Mouse (Mus musculus) c-Kit-negative CD71-positive TER-119-positive erythroid progenitor cells, embryonic 14.5 days (primary cell): ENCODE measurements around the gene C77080.
"Not testable (repeated sequence)": the region's sequence is repeated elsewhere in the genome, so short reads cannot be mapped to it uniquely, and the experiment has no call there.

Experiments
- DNase-seq: peaks from one replicate; pipeline ENCODE4 v3.0.0-alpha.2; 2013; ENCODE audit warnings: low read depth, low spot score

The C77080 gene

DNA sequence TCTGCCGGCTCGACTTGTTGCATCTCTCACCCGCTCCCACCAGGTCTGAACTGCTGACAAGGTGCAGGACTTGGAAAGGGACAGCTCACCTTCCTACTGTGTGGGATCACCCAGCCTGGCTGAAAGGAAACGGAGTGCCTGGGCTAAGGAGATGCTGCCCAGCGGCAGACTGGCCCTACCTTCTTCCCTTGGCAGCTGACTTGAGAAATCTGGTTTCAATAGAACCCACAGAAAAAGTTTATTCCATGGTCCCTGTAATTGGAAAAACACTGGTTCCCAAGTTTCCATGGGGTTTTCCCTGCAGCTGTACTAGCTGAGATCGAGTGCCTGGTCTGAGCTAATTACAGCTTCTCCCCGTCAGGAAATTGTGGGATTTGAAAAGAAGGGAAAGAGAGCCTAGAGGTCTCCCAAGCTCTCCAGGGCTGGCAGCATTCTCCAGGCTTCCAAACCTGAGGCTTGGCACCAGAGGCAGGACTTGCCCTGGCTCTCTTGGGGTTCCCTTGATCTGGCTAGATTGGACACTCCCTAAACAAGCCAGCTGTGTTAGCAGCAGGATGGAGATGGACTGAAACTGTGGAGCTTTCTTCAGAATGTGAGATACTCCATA is 42.5 kb downstream of the C77080 start:
- no peak for DNase-seq

DNA sequence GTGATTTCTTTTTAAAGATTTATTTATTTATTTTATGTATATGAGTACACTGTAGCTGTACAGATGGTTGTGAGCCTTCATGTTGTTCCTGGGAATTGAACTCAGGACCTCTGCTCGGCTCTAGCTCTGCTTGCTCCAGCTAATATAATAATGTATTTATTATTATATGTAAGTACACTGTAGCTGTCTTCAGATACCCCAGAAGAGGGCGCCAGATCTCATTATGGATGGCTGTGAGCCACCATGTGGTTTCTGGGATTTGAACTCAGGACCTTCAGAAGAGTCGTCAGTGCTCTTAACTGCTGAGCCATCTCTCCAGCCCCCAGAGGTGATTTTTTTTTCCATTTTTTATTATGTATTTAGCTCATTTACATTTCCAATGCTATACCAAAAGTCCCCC is 48.7 kb downstream of the C77080 start:
- DNase-seq, result not testable (repeated sequence)

DNA sequence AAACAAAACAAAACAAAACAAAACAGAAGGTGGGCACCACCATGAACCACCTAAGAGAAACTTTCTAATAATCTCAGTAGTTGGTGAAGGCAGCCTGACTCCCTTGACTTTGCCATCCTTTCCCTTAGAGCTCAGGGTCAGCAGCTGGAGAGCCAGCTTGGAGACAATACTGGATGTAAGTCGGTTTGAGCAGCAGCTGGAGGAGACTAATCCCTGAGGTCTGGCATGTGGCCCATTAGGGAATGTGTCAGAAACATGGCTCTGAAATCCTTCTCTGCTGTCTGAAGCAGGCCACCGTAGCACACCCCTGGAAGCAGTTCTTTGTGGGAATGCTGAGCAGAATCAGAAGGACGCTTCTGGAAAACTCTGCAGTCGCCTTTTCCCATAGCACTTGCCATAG is 49.7 kb downstream of the C77080 start:
- DNase-seq, result no peak

DNA sequence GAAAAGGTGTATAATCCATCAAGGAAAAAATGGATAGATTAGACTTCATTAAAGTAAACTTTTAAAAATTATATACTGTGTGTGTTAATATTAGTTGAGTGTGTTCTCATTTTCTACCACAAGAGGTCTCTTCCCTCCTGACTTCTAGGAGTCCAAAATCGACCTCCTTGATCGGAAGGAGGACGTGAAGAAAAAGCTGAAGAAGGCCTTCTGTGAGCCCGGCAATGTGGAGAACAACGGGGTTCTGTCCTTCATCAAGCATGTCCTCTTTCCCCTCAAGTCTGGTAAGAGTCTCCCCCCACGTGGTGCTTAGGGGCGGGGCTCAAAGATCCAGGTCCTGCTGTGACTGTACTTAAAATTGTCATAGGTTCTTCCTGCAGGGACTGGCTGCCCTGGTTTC is 51.7 kb downstream of the C77080 start:
- DNase-seq, result no peak

DNA sequence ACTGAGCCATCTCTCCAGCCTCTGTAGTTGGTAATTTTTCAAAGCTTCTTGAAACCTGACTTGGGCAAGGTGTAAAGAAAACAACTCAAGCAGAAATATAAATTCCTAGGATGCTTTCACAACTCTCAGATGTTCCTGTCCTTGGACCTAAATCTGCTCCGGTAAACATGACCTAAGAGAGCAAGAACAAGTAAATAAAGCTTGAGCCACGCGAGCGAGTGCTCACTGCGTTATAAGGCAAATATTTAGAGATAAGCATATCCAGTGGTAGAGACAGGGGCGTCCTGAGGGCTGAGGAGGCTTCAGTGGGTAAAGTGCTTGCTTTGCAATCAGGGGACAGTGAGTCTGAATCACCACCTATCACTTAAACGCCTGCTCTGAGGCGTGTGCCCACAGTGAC is 54.4 kb downstream of the C77080 start:
- DNase-seq, result no peak

DNA sequence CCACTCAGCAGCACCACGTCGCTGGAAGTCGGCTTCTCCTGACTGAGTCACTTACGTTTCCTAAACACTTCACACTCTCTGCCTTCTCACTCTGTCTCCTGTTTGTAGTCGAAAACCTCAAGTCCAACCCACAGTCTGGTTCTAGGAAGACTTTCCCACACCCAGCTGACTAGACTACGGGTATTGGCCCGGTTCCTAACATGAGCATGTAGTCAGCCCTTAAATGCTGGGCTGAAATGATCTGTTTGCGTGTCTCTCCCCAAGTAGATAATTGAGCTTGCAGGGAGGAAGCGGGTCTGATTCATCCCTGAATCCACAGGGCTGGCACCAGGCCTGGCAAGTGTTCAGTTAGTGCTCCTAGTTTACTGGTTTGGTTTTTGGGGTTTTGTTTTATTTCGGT is 56.5 kb downstream of the C77080 start:
- DNase-seq, result no peak

DNA sequence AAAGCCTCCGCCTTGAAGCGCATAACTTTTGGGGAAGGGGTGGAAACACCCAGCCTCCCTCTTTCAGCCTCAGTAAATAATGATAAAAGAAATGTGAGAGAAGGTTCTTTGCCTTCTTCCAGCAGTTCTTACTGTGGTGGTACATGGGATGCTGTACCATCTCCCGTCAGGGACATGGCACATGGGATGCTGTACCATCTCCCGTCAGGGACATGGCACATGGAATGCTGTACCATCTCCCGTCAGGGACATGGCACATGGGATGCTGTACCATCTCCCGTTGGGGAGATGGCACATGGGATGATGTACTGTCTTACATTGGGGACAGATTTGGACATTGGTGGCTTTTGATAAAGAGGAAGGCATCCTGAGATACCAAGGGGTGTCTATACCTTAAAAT is 63.7 kb downstream of the C77080 start:
- DNase-seq, result no peak

DNA sequence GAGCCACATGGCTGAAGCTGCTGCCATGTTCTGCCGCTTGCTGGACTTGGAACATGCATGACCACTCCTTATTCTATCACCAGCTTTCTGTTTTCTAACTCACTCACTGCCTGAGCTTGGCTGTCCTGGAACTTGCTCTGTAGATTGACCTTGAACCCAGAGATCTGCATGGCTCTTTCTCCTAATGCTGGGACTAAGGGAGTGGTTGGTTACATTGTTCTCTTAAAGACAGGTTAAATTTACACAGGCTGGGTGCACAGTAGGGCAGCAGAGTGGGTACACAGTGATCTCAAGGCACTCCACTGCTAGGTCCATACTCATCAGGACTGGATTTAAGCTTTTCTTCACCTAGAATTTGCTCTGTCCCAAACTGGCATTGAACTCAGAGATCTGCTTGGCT is 66.9 kb downstream of the C77080 start:
- DNase-seq, result no peak

DNA sequence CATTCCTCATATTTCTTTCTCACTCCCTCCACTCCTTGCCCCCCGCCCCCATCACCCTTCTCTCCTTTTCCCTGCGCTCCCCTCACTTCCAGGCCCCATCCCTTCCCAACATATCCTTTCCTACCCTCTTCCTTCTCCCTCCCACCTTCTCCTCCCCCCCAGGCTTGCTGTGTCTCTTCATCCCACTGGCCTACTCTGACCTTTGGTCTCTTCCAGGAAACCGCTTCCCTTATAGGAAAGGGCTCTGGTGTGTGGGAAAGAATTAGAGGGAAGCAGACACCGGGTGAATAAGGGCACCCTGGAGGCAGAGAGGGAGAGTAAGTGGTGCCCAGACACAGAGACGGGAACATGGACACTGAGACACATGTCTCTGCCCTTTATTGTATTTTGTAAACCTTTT is 69.5 kb downstream of the C77080 start:
- no peak for DNase-seq

DNA sequence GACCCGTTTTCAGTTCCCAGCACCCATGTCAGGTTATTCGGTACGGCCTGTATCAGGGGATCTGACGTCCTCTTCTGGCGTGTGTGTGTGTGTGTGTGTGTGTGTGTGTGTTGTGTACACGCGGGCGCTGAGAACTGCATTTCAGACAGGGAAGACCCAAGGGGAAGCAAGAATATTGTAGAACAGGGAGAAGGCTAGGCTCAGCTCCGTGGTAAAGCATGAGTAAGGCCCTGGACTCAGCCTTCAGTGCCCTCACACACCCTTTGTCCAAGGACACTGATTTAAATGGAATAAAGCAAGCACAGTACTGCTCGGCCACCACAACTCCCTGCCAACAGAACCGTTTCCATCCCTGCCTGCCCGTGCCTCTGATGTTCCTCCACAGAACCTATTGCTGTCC is 70.7 kb downstream of the C77080 start:
- DNase-seq, result peak; percentile 27

DNA sequence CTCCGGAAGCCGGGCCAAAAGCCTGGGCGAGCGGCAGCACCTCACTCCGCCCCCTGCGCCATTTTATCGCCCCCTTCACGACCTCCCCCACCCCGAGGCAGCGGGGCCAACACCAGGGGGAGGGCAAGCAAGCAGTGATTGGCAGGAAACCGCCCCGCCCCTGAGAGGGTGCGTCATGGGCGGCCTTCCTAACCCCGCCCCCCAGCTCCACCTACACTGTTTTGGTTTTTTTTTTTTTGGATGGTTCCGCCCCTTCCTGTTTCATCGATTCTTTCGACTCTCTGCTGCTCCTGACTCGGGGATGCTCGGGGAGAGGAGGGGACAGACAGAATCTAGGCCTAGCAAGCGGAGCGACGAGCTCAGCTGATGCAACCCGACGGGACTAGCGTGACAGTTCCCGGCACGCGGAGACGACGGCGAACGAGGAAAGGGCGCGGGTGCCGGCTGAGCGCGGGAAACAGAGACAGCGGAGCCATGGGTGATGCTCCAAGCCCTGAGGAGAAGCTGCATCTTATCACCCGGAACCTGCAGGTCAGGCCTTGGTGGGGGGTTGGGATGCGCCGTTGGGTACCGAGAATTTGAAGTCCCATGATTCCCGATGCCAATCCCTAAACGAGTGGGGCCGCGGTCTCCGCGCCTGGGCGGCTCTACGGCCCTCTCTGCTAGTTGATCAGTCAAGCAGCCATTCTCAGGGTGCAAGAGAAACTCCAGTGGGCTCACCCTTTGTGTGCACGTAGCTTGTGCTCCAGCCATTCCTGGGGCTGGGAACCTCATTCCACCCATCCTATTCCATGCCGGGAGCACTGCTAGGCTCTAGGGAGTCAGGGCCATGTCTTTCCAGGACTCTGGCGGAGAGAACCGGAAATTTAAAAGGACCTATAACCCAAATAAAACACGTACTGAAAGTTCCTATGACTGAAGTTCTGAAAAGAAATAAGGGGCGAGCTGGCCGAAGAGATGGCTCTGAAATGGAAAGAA is 71.4 kb downstream of the C77080 start, which contains the start of the genes S100pbp and Yars:
Gene S100pbp (minus strand): TSS at position 186 of the 978 bp plus-strand sequence.
Gene Yars (plus strand): TSS at position 219 of the 978 bp plus-strand sequence.
- peak; percentile 98 for DNase-seq

DNA sequence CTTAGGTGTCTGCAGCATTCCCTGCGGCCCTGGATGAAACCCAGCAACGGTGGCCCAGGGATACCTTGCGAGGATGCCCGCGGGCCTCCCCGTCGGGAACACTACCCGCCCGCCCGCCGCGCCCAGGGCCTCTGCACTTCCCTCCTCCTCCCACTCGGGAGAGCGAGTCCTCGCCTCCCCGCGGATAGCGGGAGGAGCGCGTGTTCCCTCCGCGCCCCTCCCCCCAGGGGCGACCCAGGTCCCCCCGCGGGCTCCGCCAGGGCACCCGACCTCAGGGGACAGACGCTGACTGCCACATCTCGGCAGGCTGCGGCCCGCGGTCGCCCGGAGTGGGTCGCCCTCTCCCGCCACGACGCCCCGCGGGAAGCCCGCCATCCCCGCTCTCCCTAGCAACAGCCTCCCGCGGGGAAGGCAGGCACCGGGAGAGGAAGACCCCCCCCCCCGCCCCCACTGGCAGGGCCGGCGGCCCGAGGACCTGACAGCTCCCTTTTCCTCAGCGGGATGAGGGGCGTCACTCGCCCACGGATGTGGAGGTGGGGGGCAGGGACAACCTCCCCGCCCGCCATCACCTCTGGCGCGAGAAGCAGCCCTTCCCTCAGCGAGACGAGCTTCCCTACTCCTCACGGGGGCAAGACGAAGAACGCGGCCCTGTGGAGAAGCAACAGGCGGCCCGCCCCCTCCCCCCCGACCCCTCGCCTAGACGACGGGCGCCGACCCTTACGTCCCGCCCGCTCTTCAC is 72.2 kb downstream of the C77080 start:
- peak; percentile 42 for DNase-seq

DNA sequence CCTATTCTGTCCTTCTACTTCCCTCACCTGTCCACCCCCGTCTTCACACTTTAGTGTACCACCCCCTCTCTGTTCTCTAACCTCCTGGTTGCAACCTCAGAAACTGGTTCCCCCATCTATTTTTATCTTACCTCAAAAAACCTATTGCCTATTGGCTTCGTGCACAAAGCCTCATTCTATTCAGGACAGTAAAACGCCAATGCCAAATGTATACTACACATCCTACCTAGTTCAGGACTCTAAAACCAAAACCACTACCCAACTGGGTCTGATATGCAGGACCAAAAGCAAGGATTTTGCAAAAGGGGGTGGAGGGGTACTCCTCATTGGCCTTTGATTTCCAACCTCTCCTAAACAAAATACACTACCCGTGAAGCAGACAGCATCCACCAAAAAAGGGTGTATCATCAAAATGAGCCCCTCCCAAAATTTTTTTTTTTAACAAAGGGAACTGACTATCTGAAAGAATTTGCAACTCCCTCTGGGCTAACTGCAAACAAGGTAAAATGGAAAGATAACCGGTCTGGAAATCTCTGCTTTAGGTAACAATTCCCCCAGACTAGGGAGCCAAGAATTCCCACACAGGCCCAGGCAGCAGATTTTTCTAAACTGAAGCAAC is 73.1 kb downstream of the C77080 start:
- no peak for DNase-seq

DNA sequence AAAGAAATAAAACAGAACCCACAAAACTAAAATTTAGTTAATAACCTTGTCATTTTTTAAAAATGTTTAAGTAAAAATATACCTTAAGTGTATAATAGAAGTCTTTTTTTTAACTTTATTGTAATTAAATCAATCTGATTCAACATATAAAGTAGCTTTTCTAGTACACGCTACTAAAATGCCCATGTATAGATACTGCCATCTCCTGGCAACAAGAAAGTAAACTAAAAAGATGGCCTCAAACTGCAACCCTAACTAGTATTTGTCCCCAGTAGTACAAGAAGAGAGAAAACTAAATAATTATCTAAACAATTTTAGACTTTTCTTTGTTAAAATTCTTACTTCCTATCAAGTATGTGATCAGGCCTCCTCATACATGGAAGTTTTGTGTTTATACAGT is 81.6 kb downstream of the C77080 start:
- no peak for DNase-seq

DNA sequence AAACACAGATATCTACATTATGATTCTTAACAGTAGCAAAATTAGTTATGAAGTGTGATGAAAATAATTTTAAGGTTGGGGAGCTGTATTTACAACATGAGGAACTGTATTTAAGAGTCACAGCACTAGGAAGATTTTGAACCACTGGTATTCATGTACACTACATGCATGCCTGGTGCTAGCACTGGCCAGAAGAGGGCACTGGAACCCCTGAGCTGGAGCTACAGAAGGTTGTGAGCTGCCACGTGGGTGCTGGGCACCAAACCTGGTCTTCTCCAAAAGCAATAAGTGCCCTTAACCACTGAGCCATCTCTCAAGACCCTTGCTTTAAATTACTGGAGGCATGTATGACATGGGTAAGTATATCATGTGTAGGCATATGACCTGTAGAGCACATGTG is 88.7 kb downstream of the C77080 start:
- DNase-seq, result no peak
